ENCODE assay signal across 20 mouse cellular contexts in the genomic region with DNA sequence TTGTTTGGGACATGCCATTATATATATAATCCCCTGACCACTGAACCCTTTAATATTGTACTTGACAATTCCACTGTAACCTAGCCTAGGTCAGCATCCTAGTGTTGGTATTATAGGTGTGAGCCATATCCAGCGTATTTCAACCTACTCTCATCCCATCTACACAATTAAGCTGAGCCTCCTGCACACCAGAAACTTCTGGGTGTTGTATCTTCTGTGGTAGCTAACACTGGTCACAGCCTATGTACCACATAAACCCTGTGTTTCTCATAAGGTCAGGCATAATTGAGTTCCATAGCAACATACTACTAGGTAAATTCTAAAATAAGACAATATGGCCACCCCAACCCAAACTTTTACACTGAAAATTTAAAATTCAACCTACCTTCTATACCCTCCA. TPM values are rescaled to one million over a fixed set of nuclear protein-coding genes. Genes with fewer than 3 reads are reported as not detected.
DNase-seq lines count a peak whose midpoint lies in the region; ATAC-seq and TF ChIP-seq lines count a peak whose summit lies in the region.
"Had no signal": no experiment of that assay in that cellular context is flagged by ENCODE, and none has a peak within 500 bp of the region (broad histone marks: within the 10 kb centered on the region; RNA-seq: fewer than 3 reads in every experiment).

No protein-coding gene starts in this region.

- no peak overlapping the region for H3K4me3 ChIP-seq in intestine, postnatal 0 days (ENCODE audit: low read depth, low read length)
- no peak overlapping the region for H3K4me3 ChIP-seq in intestine, embryonic 15.5 days (replicated peaks)
- no peak overlapping the region for H3K4me3 ChIP-seq in midbrain, embryonic 12.5 days
- H3K4me3 ChIP-seq in midbrain, postnatal 0 days (ENCODE audit: low read depth, low read length) = no peak overlapping the region
- no peak overlapping the region for H3K4me3 ChIP-seq in kidney, embryonic 15.5 days (replicated peaks)
- H3K4me3 ChIP-seq: embryonic facial prominence, embryonic 12.5 days; forebrain, embryonic 12.5 days; heart, adult 2 months; heart, embryonic 15.5 days; hindbrain, embryonic 10.5 days had no signal

- DNase-seq in cerebellum, adult 9-10 months = peak; percentile 9
- no peak for DNase-seq in cerebellum, adult 11 months
- DNase-seq in midbrain, postnatal 0 days (ENCODE audit: low spot score) = no peak
- DNase-seq in natural killer cell, adult 2 months (ENCODE audit: low spot score in 2 of 2) = no peak
- DNase-seq: adrenal gland, adult 8-10 months; adrenal gland, postnatal 36 days; cerebellum, adult 8-10 months; cerebellum, postnatal 25 days; gastrocnemius, postnatal 10 days; heart, adult 2 months had no signal

- H3K27me3 ChIP-seq in intestine, postnatal 0 days (replicated peaks; ENCODE audit: control insufficient read depth, insufficient read depth, low read length) = no peaks in the 10 kb centered on the region
- no peaks in the 10 kb centered on the region for H3K27me3 ChIP-seq in intestine, embryonic 15.5 days (replicated peaks)
- H3K27me3 ChIP-seq in midbrain, embryonic 12.5 days = no peaks in the 10 kb centered on the region
- H3K27me3 ChIP-seq in midbrain, postnatal 0 days (ENCODE audit: insufficient read depth, low read length) = no peaks in the 10 kb centered on the region
- no peaks in the 10 kb centered on the region for H3K27me3 ChIP-seq in kidney, embryonic 15.5 days
- H3K27me3 ChIP-seq: embryonic facial prominence, embryonic 12.5 days; forebrain, embryonic 12.5 days; heart, embryonic 15.5 days had no signal

- H3K27ac ChIP-seq in intestine, postnatal 0 days (ENCODE audit: low read depth, low read length) = peak overlapping the region; percentile 46
- no peak overlapping the region for H3K27ac ChIP-seq in intestine, embryonic 15.5 days
- H3K27ac ChIP-seq in midbrain, embryonic 12.5 days (replicated peaks) = 0 out of 2 replicates have a peak overlapping the region, but pooled peaks have one; percentile 6
- H3K27ac ChIP-seq in midbrain, postnatal 0 days (ENCODE audit: low read depth, low read length) = no peak overlapping the region
- H3K27ac ChIP-seq in kidney, embryonic 15.5 days = no peak overlapping the region
- H3K27ac ChIP-seq: embryonic facial prominence, embryonic 12.5 days; forebrain, embryonic 12.5 days; heart, adult 2 months; heart, embryonic 15.5 days; hindbrain, embryonic 10.5 days; hindbrain, embryonic 14.5 days had no signal

- H3K36me3 ChIP-seq in intestine, postnatal 0 days (ENCODE audit: control insufficient read depth, insufficient read depth) = peaks cover 51% of the 10 kb centered on the region
- H3K36me3 ChIP-seq in intestine, embryonic 15.5 days = peaks cover 18% of the 10 kb centered on the region
- H3K36me3 ChIP-seq in midbrain, embryonic 12.5 days = peaks cover 59% of the 10 kb centered on the region
- H3K36me3 ChIP-seq in midbrain, postnatal 0 days (ENCODE audit: insufficient read depth, low read length) = peaks cover 23% of the 10 kb centered on the region; the same call in 1 of the 2 replicates
- peaks cover 69% of the 10 kb centered on the region for H3K36me3 ChIP-seq in kidney, embryonic 15.5 days

- ATAC-seq in intestine, postnatal 0 days = no peak
- no peak for ATAC-seq in intestine, embryonic 15.5 days
- no peak for ATAC-seq in midbrain, embryonic 12.5 days (ENCODE audit: low FRiP score, low read depth)
- ATAC-seq in midbrain, postnatal 0 days (ENCODE audit: low FRiP score) = no peak
- ATAC-seq in kidney, embryonic 15.5 days (replicated peaks; ENCODE audit: low FRiP score) = no peak
- ATAC-seq: forebrain, embryonic 16.5 days had no signal

- H3K9ac ChIP-seq in intestine, postnatal 0 days (ENCODE audit: low read depth, low read length) = no peak overlapping the region
- H3K9ac ChIP-seq in intestine, embryonic 15.5 days = no peak overlapping the region
- no peak overlapping the region for H3K9ac ChIP-seq in midbrain, embryonic 12.5 days (replicated peaks)
- H3K9ac ChIP-seq in midbrain, postnatal 0 days (replicated peaks; ENCODE audit: low read length, poor library complexity, severe bottlenecking) = no peak overlapping the region
- no peak overlapping the region for H3K9ac ChIP-seq in kidney, embryonic 15.5 days
- H3K9ac ChIP-seq: embryonic facial prominence, embryonic 12.5 days; forebrain, embryonic 12.5 days; heart, embryonic 15.5 days; hindbrain, embryonic 14.5 days had no signal

- no peak overlapping the region for H3K4me2 ChIP-seq in intestine, postnatal 0 days (replicated peaks; ENCODE audit: low read depth)
- H3K4me2 ChIP-seq in intestine, embryonic 15.5 days (replicated peaks) = no peak overlapping the region
- H3K4me2 ChIP-seq in midbrain, embryonic 12.5 days (replicated peaks) = no peak overlapping the region
- H3K4me2 ChIP-seq in midbrain, postnatal 0 days (ENCODE audit: low read depth, low read length, poor library complexity, severe bottlenecking) = no peak overlapping the region
- H3K4me2 ChIP-seq in kidney, embryonic 15.5 days = no peak overlapping the region
- H3K4me2 ChIP-seq: embryonic facial prominence, embryonic 12.5 days; forebrain, embryonic 12.5 days; heart, embryonic 15.5 days; hindbrain, embryonic 14.5 days had no signal

- no peak for TF ChIP-seq CTCF in intestine, postnatal 0 days (IDR thresholded peaks at IDR 0.05; ENCODE audit: low read depth)
- no peak for TF ChIP-seq CTCF in midbrain, postnatal 0 days (IDR thresholded peaks at IDR 0.05)

- H3K9me3 ChIP-seq in intestine, postnatal 0 days (ENCODE audit: control insufficient read depth) = no peaks in the 10 kb centered on the region
- H3K9me3 ChIP-seq in intestine, embryonic 15.5 days = no peaks in the 10 kb centered on the region
- no peaks in the 10 kb centered on the region for H3K9me3 ChIP-seq in midbrain, embryonic 12.5 days
- H3K9me3 ChIP-seq in midbrain, postnatal 0 days (ENCODE audit: low read length) = no peaks in the 10 kb centered on the region
- H3K9me3 ChIP-seq in kidney, embryonic 15.5 days (replicated peaks) = no peaks in the 10 kb centered on the region
- H3K9me3 ChIP-seq: embryonic facial prominence, embryonic 12.5 days; forebrain, embryonic 12.5 days; heart, embryonic 15.5 days; hindbrain, embryonic 10.5 days had no signal

- H3K4me1 ChIP-seq in intestine, postnatal 0 days (replicated peaks; ENCODE audit: control insufficient read depth, insufficient read depth, low read length) = 0 out of 2 replicates have a peak, but pooled peaks cover 2% of the 10 kb centered on the region
- peaks cover 9% of the 10 kb centered on the region for H3K4me1 ChIP-seq in intestine, embryonic 15.5 days (replicated peaks)
- peaks cover 20% of the 10 kb centered on the region for H3K4me1 ChIP-seq in midbrain, embryonic 12.5 days
- peaks cover 7% of the 10 kb centered on the region; the same call in 1 of the 2 replicates for H3K4me1 ChIP-seq in midbrain, postnatal 0 days (ENCODE audit: insufficient read depth, low read length)
- peaks cover 25% of the 10 kb centered on the region for H3K4me1 ChIP-seq in kidney, embryonic 15.5 days

- 80% methylated on average over 1 of the region's 1 CpGs for WGBS in intestine, postnatal 0 days
- 84% methylated on average over 1 of the region's 1 CpGs for WGBS in intestine, embryonic 15.5 days
- WGBS in midbrain, embryonic 12.5 days = 80% methylated on average over 1 of the region's 1 CpGs
- WGBS in midbrain, postnatal 0 days = 78% methylated on average over 1 of the region's 1 CpGs
- 76% methylated on average over 1 of the region's 1 CpGs for WGBS in kidney, embryonic 15.5 days

RNA-seq across cellular contexts. Expression of a gene that starts 4.3 kb away (rescaled TPM):
- polyA plus RNA-seq in intestine, postnatal 0 days (2015; fragmentation: Nextera tagmentation; extraction: Ambion mirVana) = 146 and 148 TPM in 2 replicates
- polyA plus RNA-seq in intestine, embryonic 15.5 days (2015; fragmentation: Nextera tagmentation; extraction: Ambion mirVana) = 134 and 159 TPM in 2 replicates
- 138 and 160 TPM in 2 replicates for polyA plus RNA-seq in midbrain, embryonic 12.5 days (2016; fragmentation: Nextera tagmentation; extraction: Ambion mirVana)
- 32.0 and 57.6 TPM in 2 replicates for total RNA-seq in midbrain, postnatal 0 days (2014; rRNA removed)
- 92.4 and 108 TPM in 2 replicates for polyA plus RNA-seq in midbrain, postnatal 0 days (2015; fragmentation: Nextera tagmentation; extraction: Ambion mirVana)
- 139 and 149 TPM in 2 replicates for polyA plus RNA-seq in kidney, embryonic 15.5 days (2015; fragmentation: Nextera tagmentation; extraction: Ambion mirVana)

RNA-seq across cellular contexts. Expression of a gene that starts 14.4 kb away (rescaled TPM):
- 131 TPM in 2 replicates for polyA plus RNA-seq in intestine, postnatal 0 days (2015; fragmentation: Nextera tagmentation; extraction: Ambion mirVana)
- polyA plus RNA-seq in intestine, embryonic 15.5 days (2015; fragmentation: Nextera tagmentation; extraction: Ambion mirVana) = 300 and 379 TPM in 2 replicates
- 896 and 987 TPM in 2 replicates for polyA plus RNA-seq in midbrain, embryonic 12.5 days (2016; fragmentation: Nextera tagmentation; extraction: Ambion mirVana)
- 177 and 211 TPM in 2 replicates for total RNA-seq in midbrain, postnatal 0 days (2014; rRNA removed)
- polyA plus RNA-seq in midbrain, postnatal 0 days (2015; fragmentation: Nextera tagmentation; extraction: Ambion mirVana) = 136 and 161 TPM in 2 replicates
- 403 and 407 TPM in 2 replicates for polyA plus RNA-seq in kidney, embryonic 15.5 days (2015; fragmentation: Nextera tagmentation; extraction: Ambion mirVana)

Comparison
In these comparisons a context has a peak if more than half of its experiments do, and no peak if none do; other contexts are left out.
1. H3K27ac ChIP-seq: peak in intestine, postnatal 0 days (single experiment) and midbrain, embryonic 12.5 days (single experiment); none in intestine, embryonic 15.5 days (single experiment), midbrain, postnatal 0 days (single experiment) and kidney, embryonic 15.5 days (single experiment).